Mouse (Mus musculus): ENCODE data around the gene Kcnn4.

- TF ChIP-seq CTCF (IDR thresholded peaks at IDR 0.05; ENCODE audit: borderline replicate concordance, insufficient read depth, low read length) = no peak
- no peak for TF ChIP-seq POLR2A (IDR thresholded peaks at IDR 0.05; ENCODE audit: low read depth, low read length)
These were observed 47.5 kb upstream of the Kcnn4 start for GRCm38 (mm10) chr7:24322593-24322992.

Data from embryonic fibroblast, embryonic 13.5 days (primary cell).